Mouse (Mus musculus): ENCODE measurements around the gene Myo16.

GRCm38 (mm10) chr8:10549434-10549833 lies 395.7 kb downstream of the Myo16 start:
- TF ChIP-seq GATA1 (IDR thresholded peaks at IDR 0.05; ENCODE audit: low read length) (no peak), TAL1 (IDR thresholded peaks at IDR 0.05; ENCODE audit: low read length) (no peak)

Data from erythroblast, embryonic 14.5 days (primary cell).